Mouse (Mus musculus): ENCODE data around the gene Glra4.

DNA sequence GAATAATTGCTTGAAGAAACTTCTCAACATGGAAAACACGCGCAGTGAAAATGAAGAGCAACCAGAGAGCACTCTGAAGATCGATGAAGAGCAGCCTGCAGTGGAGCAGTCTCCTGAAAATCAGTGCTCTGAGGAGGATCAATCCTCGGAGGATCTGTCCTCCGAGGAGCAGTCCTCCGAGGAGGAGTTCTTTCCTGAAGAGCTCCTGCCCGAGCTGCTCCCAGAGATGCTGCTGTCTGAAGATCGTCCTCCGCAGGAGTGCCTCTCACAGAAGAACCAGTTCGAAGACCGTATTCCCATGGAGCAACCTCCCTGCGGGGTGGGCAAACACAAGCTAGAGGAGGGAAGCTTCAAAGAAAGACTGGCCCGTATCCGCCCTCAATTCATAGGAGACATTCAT, 71.2 kb downstream of the Glra4 start:
- TF ChIP-seq EP300 (IDR thresholded peaks at IDR 0.05; ENCODE audit: insufficient read depth, low read depth, low read length) (no peak), CTCF (IDR thresholded peaks at IDR 0.05; ENCODE audit: low read depth, low read length) (no peak)

Measured in ES-Bruce4 (cell line).